Mouse (Mus musculus) forebrain, embryonic 13.5 days (tissue): ENCODE measurements around the gene Wdr26. TPM values are rescaled to one million over a fixed set of nuclear protein-coding genes. Genes with fewer than 3 reads are reported as not detected.

Experiments
- ATAC-seq: fragments of 200-750 bp; cut with Nextera tagmentation; 2 replicates; pipeline ENCODE4 v1.8.0; 2017
- H3K27ac ChIP-seq: fragments of 300-500 bp; sonication (generic); 2 replicates; pipeline ENCODE4 v1.5.1; 2015; ENCODE audit warnings: inconsistent platforms, mild to moderate bottlenecking, moderate library complexity
- H3K27me3 ChIP-seq: fragments of 300-500 bp; sonication (generic); 2 replicates; pipeline ENCODE4 v1.6.1; 2015; ENCODE audit warnings: mild to moderate bottlenecking, inconsistent platforms
- H3K36me3 ChIP-seq: fragments of 300-500 bp; sonication (generic); 2 replicates; pipeline ENCODE4 v1.6.1; 2015; ENCODE audit warnings: mild to moderate bottlenecking, inconsistent platforms; ENCODE audit not compliant: poor library complexity, severe bottlenecking
- H3K4me1 ChIP-seq: fragments of 300-500 bp; sonication (generic); 2 replicates; pipeline ENCODE4 v1.6.1; 2015; ENCODE audit warnings: inconsistent platforms
- H3K4me2 ChIP-seq: fragments of 300-500 bp; sonication (generic); 2 replicates; pipeline ENCODE4 v1.6.1; 2015; ENCODE audit warnings: inconsistent platforms, mild to moderate bottlenecking, moderate library complexity
- H3K4me3 ChIP-seq: fragments of 300-500 bp; sonication (generic); 2 replicates; pipeline ENCODE4 v1.5.1; 2015; ENCODE audit warnings: mild to moderate bottlenecking, inconsistent platforms
- H3K9ac ChIP-seq: fragments of 300-500 bp; sonication (generic); 2 replicates; pipeline ENCODE4 v1.6.1; 2015; ENCODE audit warnings: mild to moderate bottlenecking, inconsistent platforms
- H3K9me3 ChIP-seq: fragments of 300-500 bp; sonication (generic); replicated peaks from 2 replicates; pipeline ENCODE4 v1.6.1; 2016; ENCODE audit warnings: inconsistent platforms
- WGBS: fragments of 180-500 bp; shearing (Covaris S2); methylation state at CpG from one replicate; pipeline ENCODE4 v1.1.7; 2015; 5-methylcytosine and 5-hydroxymethylcytosine counted together
- polyA plus RNA-seq: library from polyadenylated mRNA; unstranded; fragments of >200 nt; fragmentation: Nextera tagmentation; extraction: Ambion mirVana; gene quantifications from 2 replicates; pipeline ENCODE4 v1.2.1, GENCODE M21; 2015

Wdr26 gene
- polyA plus RNA-seq, 1 experiment from 2014 or later, result 45.2 TPM

- Histone ChIP-seq H3K4me2 (no peak overlapping the region), H3K4me3 (no peak overlapping the region), H3K4me1 (peaks cover 17% of the 10 kb centered on the region), H3K36me3 (no peaks in the 10 kb centered on the region), H3K9me3 (no peaks in the 10 kb centered on the region; the same call in 1 of the 2 replicates), H3K9ac (no peak overlapping the region), H3K27me3 (no peaks in the 10 kb centered on the region), H3K27ac (no peak overlapping the region)
- WGBS, result 74% methylated on average over 5 of the region's 5 CpGs
- ATAC-seq, result no peak
These were observed 39.8 kb upstream of the Wdr26 start for GRCm38 (mm10) chr1:181251624-181252023.

DNA sequence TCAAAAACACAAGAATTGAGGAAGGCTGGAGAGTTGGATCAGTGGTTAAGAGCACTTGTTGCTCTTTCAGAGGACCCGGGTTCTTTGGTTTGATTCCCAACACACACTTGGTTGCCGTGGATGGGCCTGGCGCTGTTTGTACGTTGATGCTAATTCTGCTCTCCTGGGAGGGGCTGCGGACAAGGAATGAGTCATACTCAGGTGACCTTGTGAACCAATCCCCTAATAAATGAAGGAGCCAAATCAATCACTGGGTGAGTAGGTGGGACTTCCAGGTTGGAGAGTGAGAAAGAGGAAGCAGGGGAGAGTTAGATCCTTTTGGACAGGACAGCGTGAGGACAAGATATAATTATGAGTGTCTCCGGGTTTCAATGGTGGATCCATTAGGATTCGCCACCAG, 39.2 kb upstream of the Wdr26 start:
- Histone ChIP-seq H3K4me1 (peaks cover 12% of the 10 kb centered on the region), H3K27ac (no peak overlapping the region), H3K36me3 (no peaks in the 10 kb centered on the region), H3K4me3 (no peak overlapping the region), H3K27me3 (no peaks in the 10 kb centered on the region), H3K9ac (no peak overlapping the region), H3K4me2 (no peak overlapping the region), H3K9me3 (no peaks in the 10 kb centered on the region; the same call in 1 of the 2 replicates)
- WGBS, result 93% methylated on average over 8 of the region's 8 CpGs
- no peak for ATAC-seq

DNA sequence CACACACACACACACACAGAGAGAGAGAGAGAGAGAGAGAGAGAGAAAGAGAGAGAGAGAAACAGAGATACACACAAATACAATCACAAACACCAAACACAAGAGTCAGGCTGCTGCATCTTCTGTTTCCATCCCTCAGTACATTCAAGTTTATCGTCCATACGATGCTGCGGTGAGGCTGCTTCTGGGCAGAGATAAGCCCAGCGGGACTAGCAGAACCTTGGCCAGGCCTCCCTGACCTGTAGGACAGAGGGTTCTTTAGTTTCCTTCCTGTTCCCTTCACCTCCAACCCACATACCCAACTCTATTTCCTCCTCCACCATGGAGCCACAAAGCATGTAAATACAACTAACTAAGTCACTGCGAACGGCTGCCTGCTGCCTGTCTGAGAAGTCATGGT, 37.7 kb upstream of the Wdr26 start:
- no peak overlapping the region for H3K4me2 ChIP-seq
- H3K4me1 ChIP-seq, result peaks cover 5% of the 10 kb centered on the region; the same call in 1 of the 2 replicates
- H3K9ac ChIP-seq, result no peak overlapping the region
- WGBS, result 93% methylated on average over 6 of the region's 6 CpGs
- H3K9me3 ChIP-seq, result no peaks in the 10 kb centered on the region; the same call in 1 of the 2 replicates
- H3K36me3 ChIP-seq, result no peaks in the 10 kb centered on the region
- H3K27me3 ChIP-seq, result no peaks in the 10 kb centered on the region
- no peak overlapping the region for H3K27ac ChIP-seq
- no peak for ATAC-seq
- no peak overlapping the region for H3K4me3 ChIP-seq

DNA sequence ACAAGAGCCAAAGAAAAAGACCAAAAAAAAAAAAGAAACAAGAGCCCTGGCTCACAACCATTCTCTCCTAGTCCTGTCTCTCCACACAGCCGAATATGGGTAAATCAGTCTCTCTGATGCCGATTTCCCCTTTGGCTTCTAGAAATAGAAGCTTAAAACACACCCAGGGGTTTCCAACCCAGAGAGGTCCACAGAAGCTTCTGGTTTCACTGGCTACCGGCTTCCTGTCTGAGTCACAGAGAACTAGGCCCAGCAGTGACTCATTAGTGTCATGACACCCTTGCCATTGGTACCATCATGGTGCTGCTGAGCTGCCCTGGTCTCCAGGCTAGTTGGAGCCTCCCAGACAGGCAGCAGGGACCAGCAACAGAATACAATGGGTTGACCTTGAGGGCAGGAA, 35.4 kb upstream of the Wdr26 start:
- Histone ChIP-seq H3K27me3 (no peaks in the 10 kb centered on the region), H3K4me2 (no peak overlapping the region), H3K36me3 (no peaks in the 10 kb centered on the region), H3K9ac (no peak overlapping the region), H3K27ac (no peak overlapping the region), H3K4me3 (no peak overlapping the region), H3K4me1 (peaks cover 5% of the 10 kb centered on the region; the same call in 1 of the 2 replicates), H3K9me3 (no peaks in the 10 kb centered on the region; the same call in 1 of the 2 replicates)
- WGBS, result 84% methylated on average over 3 of the region's 3 CpGs
- ATAC-seq, result no peak

- Histone ChIP-seq H3K27me3 (no peaks in the 10 kb centered on the region), H3K36me3 (no peaks in the 10 kb centered on the region), H3K4me2 (no peak overlapping the region), H3K9ac (no peak overlapping the region), H3K27ac (no peak overlapping the region), H3K9me3 (no peaks in the 10 kb centered on the region; the same call in 1 of the 2 replicates), H3K4me1 (peaks cover 5% of the 10 kb centered on the region; the same call in 1 of the 2 replicates), H3K4me3 (no peak overlapping the region)
- ATAC-seq, result no peak
- 45% methylated on average over 7 of the region's 7 CpGs for WGBS
These were observed 34.8 kb upstream of the Wdr26 start for GRCm38 (mm10) chr1:181246487-181247138.

DNA sequence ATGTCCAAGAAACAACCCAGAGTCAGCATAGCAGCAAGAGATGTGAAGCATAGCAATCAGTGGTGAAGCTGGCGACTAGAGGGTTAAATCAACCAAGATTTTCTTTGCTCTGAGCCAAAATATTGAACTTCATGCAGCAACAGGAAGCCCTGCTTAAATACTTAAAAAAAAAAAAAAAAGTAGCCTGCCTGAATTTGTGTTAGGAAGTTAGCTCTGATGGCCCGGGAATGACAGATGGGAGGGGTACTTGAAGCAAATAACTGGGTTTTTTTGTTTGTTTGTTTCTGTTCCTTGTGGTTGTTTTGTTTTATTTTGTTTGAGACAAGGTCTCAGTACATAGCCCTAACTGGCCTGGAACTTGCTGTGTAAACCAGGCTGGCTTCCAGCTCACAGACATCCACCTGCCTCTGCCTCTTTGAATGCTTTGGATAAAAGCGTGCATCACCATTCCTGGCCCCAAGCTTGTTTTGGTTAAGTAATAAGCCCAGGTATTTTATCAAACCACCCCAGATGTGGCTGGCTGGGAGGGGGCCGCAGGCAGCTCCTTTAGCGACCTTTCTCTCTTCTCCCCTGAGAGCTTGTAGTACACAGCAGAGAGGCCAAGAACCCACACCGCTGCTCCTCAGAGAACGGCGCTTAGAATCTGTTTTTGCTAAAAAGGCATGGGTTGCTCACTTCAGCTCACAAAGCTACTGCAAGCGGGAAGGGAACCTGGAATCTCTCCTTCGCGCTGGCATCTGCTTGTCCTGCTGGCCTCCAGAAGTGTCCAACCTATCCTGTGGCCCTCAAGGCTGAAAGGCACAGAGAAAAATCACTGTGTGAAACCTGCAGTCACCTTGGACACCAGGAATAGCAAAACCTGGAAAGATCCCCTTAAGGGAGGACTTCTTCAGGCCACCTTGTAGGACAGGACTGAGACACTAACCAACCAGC, 34.0 kb upstream of the Wdr26 start:
- no peak overlapping the region for H3K4me3 ChIP-seq
- no peak overlapping the region for H3K27ac ChIP-seq
- no peak for ATAC-seq
- peaks cover 5% of the 10 kb centered on the region; the same call in 1 of the 2 replicates for H3K4me1 ChIP-seq
- no peaks in the 10 kb centered on the region for H3K36me3 ChIP-seq
- WGBS, result 82% methylated on average over 11 of the region's 11 CpGs
- H3K9me3 ChIP-seq, result no peaks in the 10 kb centered on the region; the same call in 1 of the 2 replicates
- no peak overlapping the region for H3K9ac ChIP-seq
- H3K4me2 ChIP-seq, result no peak overlapping the region
- H3K27me3 ChIP-seq, result no peaks in the 10 kb centered on the region

- H3K27ac ChIP-seq, result no peak overlapping the region
- H3K36me3 ChIP-seq, result no peaks in the 10 kb centered on the region
- H3K4me2 ChIP-seq, result no peak overlapping the region
- no peak overlapping the region for H3K9ac ChIP-seq
- no peak overlapping the region for H3K4me3 ChIP-seq
- no peaks in the 10 kb centered on the region for H3K27me3 ChIP-seq
- 98% methylated on average over 2 of the region's 2 CpGs for WGBS
- H3K9me3 ChIP-seq, result no peaks in the 10 kb centered on the region; the same call in 1 of the 2 replicates
- ATAC-seq, result no peak
- H3K4me1 ChIP-seq, result peaks cover 5% of the 10 kb centered on the region; the same call in 1 of the 2 replicates
These were observed 33.3 kb upstream of the Wdr26 start for GRCm38 (mm10) chr1:181245067-181245466.

GRCm38 (mm10) chr1:181241185-181241584, 29.4 kb upstream of the Wdr26 start:
- no peak for ATAC-seq
- Histone ChIP-seq H3K27ac (no peak overlapping the region), H3K4me2 (no peak overlapping the region), H3K9me3 (no peaks in the 10 kb centered on the region), H3K4me3 (no peak overlapping the region), H3K27me3 (no peaks in the 10 kb centered on the region), H3K36me3 (no peaks in the 10 kb centered on the region), H3K4me1 (no peaks in the 10 kb centered on the region), H3K9ac (no peak overlapping the region)
- 97% methylated on average over 3 of the region's 3 CpGs for WGBS

- Histone ChIP-seq H3K27ac (no peak overlapping the region), H3K36me3 (no peaks in the 10 kb centered on the region), H3K27me3 (no peaks in the 10 kb centered on the region), H3K9me3 (no peaks in the 10 kb centered on the region), H3K4me2 (no peak overlapping the region), H3K9ac (no peak overlapping the region), H3K4me1 (no peaks in the 10 kb centered on the region), H3K4me3 (no peak overlapping the region)
- WGBS, result 72% methylated on average over 5 of the region's 5 CpGs
- no peak for ATAC-seq
These were observed 25.5 kb upstream of the Wdr26 start for GRCm38 (mm10) chr1:181237332-181237731.

DNA sequence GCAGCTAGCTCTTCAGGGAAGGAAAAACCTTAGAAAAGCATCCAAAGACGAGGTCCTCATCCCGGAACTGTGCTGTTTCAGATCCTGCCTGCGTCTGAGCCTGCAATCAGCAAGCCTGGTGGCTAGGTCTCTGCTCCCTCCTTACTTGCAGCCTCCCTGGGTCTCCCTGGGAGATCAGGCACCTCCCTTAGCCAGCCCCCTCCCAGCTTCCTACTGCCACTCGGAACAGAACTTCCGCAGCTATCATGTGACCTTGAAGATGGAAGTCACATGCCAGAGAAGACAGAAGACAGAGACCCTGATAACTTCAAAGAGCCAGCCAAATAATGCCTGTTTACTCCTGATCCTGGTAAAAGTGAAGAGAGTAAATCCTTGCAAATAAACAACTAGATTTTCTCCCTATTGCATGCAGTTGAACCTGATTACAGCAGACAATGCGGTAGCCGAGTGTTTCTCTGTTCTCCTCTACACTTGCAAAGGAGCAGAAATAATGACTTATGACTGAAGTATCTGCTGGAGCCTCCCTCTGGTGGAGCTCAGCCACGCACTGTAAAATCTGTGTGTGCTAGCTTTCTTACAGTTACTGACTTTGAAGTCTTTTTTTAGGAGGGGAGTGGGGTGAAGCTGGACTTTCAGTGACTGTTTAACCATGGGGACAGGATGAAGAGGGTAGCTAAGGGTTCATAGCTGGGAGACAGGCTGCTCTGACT, 22.7 kb upstream of the Wdr26 start:
- ATAC-seq, result no peak
- no peak overlapping the region for H3K27ac ChIP-seq
- no peak overlapping the region for H3K4me2 ChIP-seq
- 60% methylated on average over 8 of the region's 8 CpGs for WGBS
- H3K9ac ChIP-seq, result no peak overlapping the region
- H3K9me3 ChIP-seq, result no peaks in the 10 kb centered on the region
- H3K4me3 ChIP-seq, result no peak overlapping the region
- H3K27me3 ChIP-seq, result no peaks in the 10 kb centered on the region
- H3K36me3 ChIP-seq, result no peaks in the 10 kb centered on the region
- no peaks in the 10 kb centered on the region for H3K4me1 ChIP-seq

GRCm38 (mm10) chr1:181233734-181234133, 21.9 kb upstream of the Wdr26 start:
- Histone ChIP-seq H3K4me3 (no peak overlapping the region), H3K36me3 (no peaks in the 10 kb centered on the region), H3K27ac (no peak overlapping the region), H3K4me2 (no peak overlapping the region), H3K27me3 (no peaks in the 10 kb centered on the region), H3K9ac (no peak overlapping the region), H3K9me3 (no peaks in the 10 kb centered on the region), H3K4me1 (no peaks in the 10 kb centered on the region)
- ATAC-seq, result no peak
- WGBS, result 82% methylated on average over 6 of the region's 6 CpGs
